Mouse (Mus musculus): ENCODE data around the gene Nfib.

DNA sequence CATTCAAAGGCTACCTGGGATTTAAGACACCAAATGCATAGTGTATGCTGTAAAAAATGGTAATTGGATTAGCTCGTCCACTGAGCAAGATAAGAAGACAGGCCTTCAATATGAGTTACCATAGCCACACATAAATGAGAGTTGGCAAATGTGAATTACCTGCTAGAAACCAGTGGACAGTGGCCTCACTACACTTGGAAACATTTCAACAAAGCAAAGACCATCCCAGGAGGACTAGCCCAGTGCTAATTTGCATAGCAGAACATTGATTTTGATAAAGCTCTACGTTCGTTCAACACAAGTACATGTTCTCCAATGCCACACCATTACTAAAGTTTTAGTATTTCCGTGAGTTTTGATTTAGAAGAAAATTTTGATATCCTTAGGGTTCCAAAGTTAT, 98.3 kb downstream of the Nfib start:
- TF ChIP-seq UBTF (IDR thresholded peaks at IDR 0.05; ENCODE audit: low read depth, low read length) (no peak), NELFE (IDR thresholded peaks at IDR 0.05; ENCODE audit: low read depth, low read length) (no peak), POLR2AphosphoS2 (IDR thresholded peaks at IDR 0.05; ENCODE audit: low read depth, low read length) (no peak)

All from CH12.LX (cell line).